Mouse (Mus musculus): ENCODE results near the gene Ckb. TPM values are rescaled to one million over a fixed set of nuclear protein-coding genes. Genes with fewer than 3 reads are reported as not detected.

Ckb gene
- polyA plus RNA-seq (2021; fragmentation: Nextera tagmentation), result 5,585 and 5,716 TPM in 2 replicates
- long read RNA-seq, experiment 1, transcript Ckb-204 (2 exons, 2,839 nt), result minor isoform, 45 of 20,890 reads
- long read RNA-seq, experiment 1, transcript Ckb-201 (8 exons, 1,472 nt), result major isoform, 19,647 of 20,890 reads
- long read RNA-seq, experiment 1, partial matches to known transcripts, result 840 of 20,890 reads
- long read RNA-seq, experiment 1, other reads (novel, unspliced or antisense), result 355 of 20,890 reads
- long read RNA-seq, experiment 2, transcript Ckb-204 (2 exons, 2,839 nt), result minor isoform, 96 of 7,493 reads
- long read RNA-seq, experiment 2, transcript Ckb-201 (8 exons, 1,472 nt), result major isoform, 6,686 of 7,493 reads
- long read RNA-seq, experiment 2, partial matches to known transcripts, result 644 of 7,493 reads
- long read RNA-seq, experiment 2, other reads (novel, unspliced or antisense), result 65 of 7,493 reads

GRCm38 (mm10) chr12:111672176-111672575 lies at the start of gene Ckb:
TSS of gene Ckb (minus strand) at chr12:111672338.

DNA sequence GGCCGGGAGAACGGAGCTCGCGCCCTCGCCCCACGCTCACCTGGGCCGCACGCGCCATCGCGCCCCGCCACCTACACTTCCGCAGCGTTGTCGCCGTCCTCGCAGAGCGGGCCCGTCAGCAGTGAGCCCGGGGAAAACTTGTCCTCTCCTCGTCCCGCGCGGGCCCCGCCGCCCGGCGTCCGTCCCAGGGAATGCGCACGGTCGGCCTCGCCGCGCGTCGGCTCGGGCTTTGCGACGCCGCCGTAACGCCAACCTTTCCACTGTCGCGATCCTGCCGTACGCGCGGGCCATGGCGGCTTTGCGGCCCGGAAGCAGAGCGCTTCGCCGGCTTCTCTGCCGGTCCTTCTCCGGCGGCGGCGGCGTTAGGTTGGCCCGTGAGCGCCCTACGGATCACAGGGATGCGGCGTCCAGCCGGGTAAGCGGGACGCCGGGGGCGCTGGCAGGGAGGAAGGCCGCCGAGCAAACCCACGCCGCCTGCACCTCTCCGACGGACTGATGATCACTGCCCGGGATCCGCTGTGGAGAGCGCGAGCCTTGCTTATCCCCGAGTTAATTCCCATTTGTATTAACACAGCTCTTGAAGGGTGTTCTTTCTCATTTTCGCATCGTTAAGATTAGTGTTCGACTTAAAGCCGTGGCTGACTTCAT lies 41.0 kb upstream of the Ckb start, which contains the start of the genes Bag5 and Apopt1:
Gene Bag5 (minus strand): TSS at position 254 of the 648 bp plus-strand sequence.
Gene Apopt1 (plus strand): TSS at position 258 of the 648 bp plus-strand sequence.

GRCm38 (mm10) chr12:111677882-111678669 lies 5.9 kb upstream of the Ckb start, which contains the start of gene Trmt61a:
TSS of gene Trmt61a (plus strand) at chr12:111678105.

Other genes with a start within 250 kb of the Ckb start
- gene Tnfaip2, start 229.9 kb downstream of the Ckb start, polyA plus RNA-seq (2021; fragmentation: Nextera tagmentation), result 3.6 and 3.7 TPM in 2 replicates
- 3.4 and 3.5 TPM in 2 replicates for gene Gm266, start 186.5 kb downstream of the Ckb start, polyA plus RNA-seq (2021; fragmentation: Nextera tagmentation)
- 364 and 515 TPM in 2 replicates for gene Eif5, start 134.3 kb downstream of the Ckb start, polyA plus RNA-seq (2021; fragmentation: Nextera tagmentation)
- gene Mark3, start 97.8 kb downstream of the Ckb start, polyA plus RNA-seq (2021; fragmentation: Nextera tagmentation), result 11.8 and 14.0 TPM in 2 replicates
- 8.6 and 15.0 TPM in 2 replicates for gene Trmt61a, start 5.8 kb upstream of the Ckb start, polyA plus RNA-seq (2021; fragmentation: Nextera tagmentation)
- 53.7 and 54.9 TPM in 2 replicates for gene Bag5, start 40.9 kb upstream of the Ckb start, polyA plus RNA-seq (2021; fragmentation: Nextera tagmentation)
- 77.8 and 87.2 TPM in 2 replicates for gene Apopt1, start 40.9 kb upstream of the Ckb start, polyA plus RNA-seq (2021; fragmentation: Nextera tagmentation)
- gene Klc1, start 86.5 kb upstream of the Ckb start, polyA plus RNA-seq (2021; fragmentation: Nextera tagmentation), result 377 and 460 TPM in 2 replicates
- gene Xrcc3, start 141.5 kb upstream of the Ckb start, polyA plus RNA-seq (2021; fragmentation: Nextera tagmentation), result 6.8 and 7.7 TPM in 2 replicates
- gene Zfyve21, start 141.8 kb upstream of the Ckb start, polyA plus RNA-seq (2021; fragmentation: Nextera tagmentation), result 55.5 and 74.1 TPM in 2 replicates
- 12.4 and 28.1 TPM in 2 replicates for gene Ppp1r13b, start 235.8 kb upstream of the Ckb start, polyA plus RNA-seq (2021; fragmentation: Nextera tagmentation)